Mouse (Mus musculus) c-Kit-positive CD71-positive TER-119-positive erythroid progenitor cells, embryonic 14.5 days (primary cell): ENCODE measurements around the gene Syngr1.

Experiments used
- DNase-seq: peaks from one replicate; pipeline ENCODE4 v3.0.0-alpha.2; 2013; ENCODE audit warnings: low spot score

Syngr1 gene

GRCm38 (mm10) chr15:80091121-80091955 is at the start of gene Syngr1, which contains the start of gene Rpl3:
TSS of gene Syngr1 (plus strand) at chr15:80091334.
TSS of gene Rpl3 (minus strand) at chr15:80091868.
- DNase-seq: peak; percentile 75

- no peak for DNase-seq
Measured at GRCm38 (mm10) chr15:80042152-80042551, 49.0 kb upstream of the Syngr1 start.

GRCm38 (mm10) chr15:80044249-80044648 is 46.9 kb upstream of the Syngr1 start:
- DNase-seq: no peak

GRCm38 (mm10) chr15:80045749-80046148 is 45.4 kb upstream of the Syngr1 start:
- no peak for DNase-seq

- no peak for DNase-seq
Measured at GRCm38 (mm10) chr15:80047242-80047641, 43.9 kb upstream of the Syngr1 start.

GRCm38 (mm10) chr15:80047973-80048372 is 43.2 kb upstream of the Syngr1 start:
- no peak for DNase-seq

- DNase-seq: no peak
Measured at GRCm38 (mm10) chr15:80050093-80050492, 41.0 kb upstream of the Syngr1 start.

GRCm38 (mm10) chr15:80051092-80051761 is 39.9 kb upstream of the Syngr1 start:
- no peak for DNase-seq

- DNase-seq: no peak
Measured at GRCm38 (mm10) chr15:80051782-80052181, 39.4 kb upstream of the Syngr1 start.

- no peak for DNase-seq
Measured at GRCm38 (mm10) chr15:80053381-80054033, 37.6 kb upstream of the Syngr1 start.

GRCm38 (mm10) chr15:80054034-80054710 is 37.0 kb upstream of the Syngr1 start:
- DNase-seq: no peak

- no peak for DNase-seq
Measured at GRCm38 (mm10) chr15:80058151-80058550, 33.0 kb upstream of the Syngr1 start.

GRCm38 (mm10) chr15:80059606-80060005 is 31.5 kb upstream of the Syngr1 start:
- DNase-seq: no peak

- no peak for DNase-seq
Measured at GRCm38 (mm10) chr15:80060356-80061070, 30.6 kb upstream of the Syngr1 start.

GRCm38 (mm10) chr15:80061071-80061550 is 30.0 kb upstream of the Syngr1 start:
- DNase-seq: no peak

GRCm38 (mm10) chr15:80062339-80062738 is 28.8 kb upstream of the Syngr1 start:
- DNase-seq: no peak

GRCm38 (mm10) chr15:80062821-80063220 is 28.3 kb upstream of the Syngr1 start:
- DNase-seq: no peak

GRCm38 (mm10) chr15:80064965-80065364 is 26.2 kb upstream of the Syngr1 start:
- DNase-seq: no peak

- DNase-seq: no peak
Measured at GRCm38 (mm10) chr15:80065414-80065813, 25.7 kb upstream of the Syngr1 start.

- DNase-seq: no peak
Measured at GRCm38 (mm10) chr15:80066538-80066937, 24.6 kb upstream of the Syngr1 start.

GRCm38 (mm10) chr15:80069171-80069570 is 22.0 kb upstream of the Syngr1 start:
- no peak for DNase-seq
